Mouse (Mus musculus) heart, adult 2 months (tissue): ENCODE measurements at regions not wholly inside any gene's neighbourhood (a gene's known extent, or its start where the extent isn't known, plus 50 kb on each side); places are given as distances from the start of the nearest gene placed in this dataset.

Source experiments
- CTCF ChIP-seq: fragments of 200-600 bp; IDR thresholded peaks from 2 replicates; pipeline ENCODE4 v1.8.1; 2022; ENCODE audit warnings: antibody characterized with exemption, mild to moderate bottlenecking, moderate library complexity
- POLR2A ChIP-seq: fragments of 200-500 bp; IDR thresholded peaks from 2 replicates; pipeline ENCODE4 v1.6.1; 2011; ENCODE audit warnings: mild to moderate bottlenecking, low read depth, low read length, control low read depth; ENCODE audit not compliant: insufficient read depth

- no peak for TF ChIP-seq CTCF
- TF ChIP-seq POLR2A, result no peak
Observed at GRCm38 (mm10) chr14:99631092-99631491, 332.6 kb downstream of the Klf5 start.
